Mouse (Mus musculus) heart, embryonic 11.5 days (tissue): ENCODE data around the gene Mrps26. TPM values are rescaled to one million over a fixed set of nuclear protein-coding genes. Genes with fewer than 3 reads are reported as not detected.
A peak's percentile ranks its signal among the peaks of the same experiment; 100 is the strongest.
"Not testable (repeated sequence)": the region's sequence is repeated elsewhere in the genome, so short reads cannot be mapped to it uniquely, and the experiment has no call there.

Source experiments
- ATAC-seq: fragments of 200-750 bp; cut with Nextera tagmentation; replicated peaks from 2 replicates; pipeline ENCODE4 v1.8.0; 2017; ENCODE audit warnings: moderate library complexity; ENCODE audit not compliant: insufficient number of reproducible peaks, low FRiP score, low TSS enrichment
- H3K27ac ChIP-seq: fragments of 300-500 bp; sonication (generic); 2 replicates; pipeline ENCODE4 v1.5.1; 2014; ENCODE audit warnings: mild to moderate bottlenecking, low read depth, low read length
- H3K27me3 ChIP-seq: fragments of 300-500 bp; sonication (generic); 2 replicates; pipeline ENCODE4 v1.6.1; 2014; ENCODE audit warnings: mild to moderate bottlenecking, low read length, mixed read lengths; ENCODE audit not compliant: control insufficient read depth, insufficient read depth
- H3K36me3 ChIP-seq: fragments of 300-500 bp; sonication (generic); 2 replicates; pipeline ENCODE4 v1.6.1; 2014; ENCODE audit warnings: mild to moderate bottlenecking, low read length, moderate library complexity, mixed read lengths; ENCODE audit not compliant: control insufficient read depth, insufficient read depth
- H3K4me1 ChIP-seq: fragments of 300-500 bp; sonication (generic); 2 replicates; pipeline ENCODE4 v1.6.1; 2014; ENCODE audit warnings: low read length; ENCODE audit not compliant: control insufficient read depth, insufficient read depth
- H3K4me2 ChIP-seq: fragments of 300-500 bp; sonication (generic); 2 replicates; pipeline ENCODE4 v1.6.1; 2014; ENCODE audit warnings: mild to moderate bottlenecking, moderate library complexity
- H3K4me3 ChIP-seq: fragments of 300-500 bp; sonication (generic); 2 replicates; pipeline ENCODE4 v1.5.1; 2014; ENCODE audit warnings: low read depth, low read length
- H3K9ac ChIP-seq: fragments of 300-500 bp; sonication (generic); 2 replicates; pipeline ENCODE4 v1.6.1; 2014; ENCODE audit warnings: mild to moderate bottlenecking, low read depth, low read length, moderate library complexity
- H3K9me3 ChIP-seq: fragments of 300-500 bp; sonication (generic); replicated peaks from 2 replicates; pipeline ENCODE4 v1.6.1; 2016; ENCODE audit warnings: low read length; ENCODE audit not compliant: control insufficient read depth
- WGBS: fragments of 180-500 bp; shearing (Covaris S2); extraction: QIAGEN DNeasy Blood & Tissue Kit; methylation state at CpG from one replicate; pipeline ENCODE4 v1.1.7; 2014; ENCODE audit not compliant: insufficient replicate concordance; 5-methylcytosine and 5-hydroxymethylcytosine counted together
- polyA plus RNA-seq: library from polyadenylated mRNA; unstranded; fragments of >200 nt; fragmentation: Nextera tagmentation; extraction: Ambion mirVana; gene quantifications from 2 replicates; pipeline ENCODE4 v1.2.1, GENCODE M21; 2014

The Mrps26 gene
- polyA plus RNA-seq: 78.4 and 79.9 TPM in 2 replicates

- no peak within 1 kb of the TSS; the same call in 1 of the 2 replicates for H3K27ac ChIP-seq
- under 1% methylated on average over 61 of the region's 61 CpGs for WGBS
- peak within 1 kb of the TSS; percentile 82 for H3K4me3 ChIP-seq
- no peaks in the 10 kb centered on the region; the same call in 1 of the 2 replicates for H3K36me3 ChIP-seq
- H3K9me3 ChIP-seq: no peaks in the 10 kb centered on the region
- H3K27me3 ChIP-seq: no peaks in the 10 kb centered on the region
- ATAC-seq: peak; percentile 97
- peak within 1 kb of the TSS; percentile 93 for H3K4me2 ChIP-seq
- peak within 1 kb of the TSS; percentile 84 for H3K9ac ChIP-seq
- peaks cover 7% of the 10 kb centered on the region for H3K4me1 ChIP-seq
Measured at GRCm38 (mm10) chr2:130563212-130564055, at the start of gene Mrps26. Gene Mrps26 (plus strand): TSS chr2:130563742.

DNA sequence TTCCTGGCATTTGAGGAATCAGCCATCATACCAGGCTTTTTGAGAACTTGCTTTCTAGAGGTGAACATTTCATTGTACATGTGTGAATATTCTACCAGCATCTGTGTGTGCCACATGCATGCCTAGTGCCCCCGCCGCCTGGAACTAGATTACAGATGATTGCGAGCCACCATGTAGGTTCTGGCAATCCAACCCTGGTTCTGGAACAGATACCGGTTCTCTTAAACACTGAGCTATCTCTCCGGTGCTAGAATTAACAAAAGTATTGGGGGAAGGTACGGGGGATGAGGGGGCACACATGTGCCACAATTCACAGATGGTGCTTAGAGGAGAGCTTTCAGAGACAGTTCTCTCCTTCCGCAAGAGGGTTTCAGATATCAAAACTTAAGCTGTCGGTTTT, 49.6 kb upstream of the Mrps26 start:
- no peak overlapping the region for H3K9ac ChIP-seq
- H3K27me3 ChIP-seq: no peaks in the 10 kb centered on the region
- no peak overlapping the region for H3K27ac ChIP-seq
- H3K36me3 ChIP-seq: peaks cover under 1% of the 10 kb centered on the region; the same call in 1 of the 2 replicates
- H3K4me2 ChIP-seq: no peak overlapping the region
- no peaks in the 10 kb centered on the region for H3K9me3 ChIP-seq
- no peak for ATAC-seq
- no peak overlapping the region for H3K4me3 ChIP-seq
- 94% methylated on average over 8 of the region's 8 CpGs for WGBS
- no peaks in the 10 kb centered on the region for H3K4me1 ChIP-seq

DNA sequence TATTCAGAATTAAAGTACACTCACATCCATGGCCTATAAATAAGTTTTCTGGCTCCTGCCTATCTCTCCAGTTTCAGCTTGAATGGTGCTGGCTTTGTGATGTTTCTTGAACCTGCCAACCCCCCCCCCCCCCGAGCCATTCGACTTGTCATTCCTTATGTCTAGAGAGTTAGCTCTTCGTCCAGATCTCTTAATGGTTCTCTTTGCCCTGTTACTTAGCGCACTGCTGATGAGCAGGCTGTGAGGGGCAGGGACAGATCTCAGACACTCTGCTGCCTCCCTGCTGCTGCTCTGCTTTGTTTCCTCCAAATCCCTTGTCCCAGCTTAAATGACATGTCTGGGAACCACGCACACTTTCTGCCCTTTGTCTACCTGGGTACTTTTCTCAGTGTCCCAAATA, 47.8 kb upstream of the Mrps26 start:
- Histone ChIP-seq H3K4me3 (no peak overlapping the region), H3K9ac (no peak overlapping the region), H3K36me3 (peaks cover 7% of the 10 kb centered on the region; the same call in 1 of the 2 replicates), H3K27ac (no peak overlapping the region), H3K4me1 (no peaks in the 10 kb centered on the region), H3K9me3 (no peaks in the 10 kb centered on the region), H3K27me3 (no peaks in the 10 kb centered on the region), H3K4me2 (no peak overlapping the region)
- no peak for ATAC-seq
- 79% methylated on average over 5 of the region's 5 CpGs for WGBS

GRCm38 (mm10) chr2:130521927-130522326, 41.6 kb upstream of the Mrps26 start:
- no peak overlapping the region for H3K9ac ChIP-seq
- H3K9me3 ChIP-seq: no peaks in the 10 kb centered on the region
- no peak overlapping the region for H3K27ac ChIP-seq
- H3K27me3 ChIP-seq: no peaks in the 10 kb centered on the region
- no peaks in the 10 kb centered on the region for H3K4me1 ChIP-seq
- no peak overlapping the region for H3K4me3 ChIP-seq
- WGBS: 89% methylated on average over 2 of the region's 2 CpGs
- no peak overlapping the region for H3K4me2 ChIP-seq
- H3K36me3 ChIP-seq: peaks cover 7% of the 10 kb centered on the region; the same call in 1 of the 2 replicates
- no peak for ATAC-seq

GRCm38 (mm10) chr2:130525480-130525879, 38.1 kb upstream of the Mrps26 start:
- not testable (repeated sequence) for H3K27me3 ChIP-seq, H3K36me3 ChIP-seq, H3K9me3 ChIP-seq, H3K4me1 ChIP-seq, H3K4me3 ChIP-seq, H3K4me2 ChIP-seq, H3K27ac ChIP-seq, ATAC-seq, H3K9ac ChIP-seq
- 96% methylated on average over 3 of the region's 4 CpGs for WGBS

- H3K27ac ChIP-seq: no peak overlapping the region
- no peak overlapping the region for H3K4me2 ChIP-seq
- WGBS: 87% methylated on average over 6 of the region's 6 CpGs
- H3K4me1 ChIP-seq: no peaks in the 10 kb centered on the region
- no peak overlapping the region for H3K9ac ChIP-seq
- no peak for ATAC-seq
- no peaks in the 10 kb centered on the region for H3K36me3 ChIP-seq
- no peaks in the 10 kb centered on the region for H3K27me3 ChIP-seq
- H3K9me3 ChIP-seq: no peaks in the 10 kb centered on the region
- H3K4me3 ChIP-seq: no peak overlapping the region
Measured at GRCm38 (mm10) chr2:130528457-130528856, 35.1 kb upstream of the Mrps26 start.

GRCm38 (mm10) chr2:130529290-130529689, 34.3 kb upstream of the Mrps26 start:
- Histone ChIP-seq H3K9me3 (no peaks in the 10 kb centered on the region), H3K4me1 (no peaks in the 10 kb centered on the region), H3K27ac (no peak overlapping the region), H3K27me3 (no peaks in the 10 kb centered on the region), H3K9ac (no peak overlapping the region), H3K4me2 (no peak overlapping the region), H3K4me3 (no peak overlapping the region), H3K36me3 (no peaks in the 10 kb centered on the region)
- WGBS: 85% methylated on average over 2 of the region's 2 CpGs
- ATAC-seq: no peak

DNA sequence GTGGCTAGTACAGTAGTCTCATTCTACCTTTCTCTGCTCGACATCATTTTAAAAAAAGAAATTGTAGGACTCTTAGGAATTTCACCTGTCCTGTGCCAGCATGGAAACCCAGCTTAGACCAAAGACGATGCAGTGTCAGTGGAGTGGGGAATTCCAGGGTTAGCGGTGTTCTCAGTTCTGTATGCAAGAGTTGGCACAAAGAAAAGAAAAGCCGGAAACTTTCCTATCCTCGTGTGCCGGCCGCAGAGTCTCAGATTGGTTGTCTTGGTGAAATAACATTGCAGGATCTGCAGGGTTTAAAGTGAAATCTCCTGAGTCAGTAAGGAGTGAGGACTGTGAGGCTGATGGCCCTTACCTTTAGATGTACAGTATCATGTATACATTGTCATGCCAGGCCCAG, 33.6 kb upstream of the Mrps26 start:
- Histone ChIP-seq H3K9me3 (no peaks in the 10 kb centered on the region), H3K4me2 (no peak overlapping the region), H3K4me3 (no peak overlapping the region), H3K36me3 (peaks cover 2% of the 10 kb centered on the region; the same call in 1 of the 2 replicates), H3K4me1 (no peaks in the 10 kb centered on the region), H3K9ac (no peak overlapping the region), H3K27me3 (no peaks in the 10 kb centered on the region), H3K27ac (no peak overlapping the region)
- no peak for ATAC-seq
- WGBS: 88% methylated on average over 7 of the region's 7 CpGs

GRCm38 (mm10) chr2:130532201-130532600, 31.3 kb upstream of the Mrps26 start:
- Histone ChIP-seq H3K4me1 (no peaks in the 10 kb centered on the region), H3K4me2 (no peak overlapping the region), H3K36me3 (peaks cover 9% of the 10 kb centered on the region), H3K9ac (no peak overlapping the region), H3K4me3 (no peak overlapping the region), H3K27ac (no peak overlapping the region), H3K9me3 (no peaks in the 10 kb centered on the region), H3K27me3 (no peaks in the 10 kb centered on the region)
- no peak for ATAC-seq
- WGBS: 78% methylated on average over 2 of the region's 2 CpGs
